Mouse (Mus musculus) A20 (cell line): ENCODE measurements at regions not wholly inside any gene's neighbourhood (a gene's known extent, or its start where the extent isn't known, plus 50 kb on each side); places are given as distances from the start of the nearest gene placed in this dataset.

Experiments used
- DNase-seq: peaks from one replicate; pipeline ENCODE4 v3.0.0-alpha.2; 2011; ENCODE audit warnings: low read depth, low spot score

DNA sequence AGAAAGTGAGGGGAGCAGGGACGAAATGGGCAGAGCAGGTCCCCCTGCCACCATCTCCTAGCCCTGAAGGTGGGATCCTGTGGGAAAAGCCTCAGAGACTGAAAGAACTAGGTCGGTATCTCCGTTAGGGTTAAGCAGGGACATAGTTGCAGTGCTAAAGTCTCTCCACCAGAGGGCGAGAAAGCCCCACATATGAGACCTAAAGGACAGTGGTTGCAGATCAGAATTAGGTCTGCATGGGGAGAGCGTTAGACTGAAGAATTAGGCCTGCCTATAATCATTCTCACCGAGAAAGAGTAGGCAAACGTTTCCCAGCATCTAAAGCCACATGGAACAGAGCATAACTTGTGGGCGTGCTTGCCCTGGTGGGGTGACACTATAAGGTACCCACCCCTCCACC is 97.0 kb upstream of the Podxl start:
- DNase-seq, result peak; percentile 59

- no peak for DNase-seq
Observed at GRCm38 (mm10) chr6:31659901-31660300, 96.1 kb upstream of the Podxl start.

- DNase-seq, result no peak
Observed at GRCm38 (mm10) chr6:31658447-31659199, 94.8 kb upstream of the Podxl start.

DNA sequence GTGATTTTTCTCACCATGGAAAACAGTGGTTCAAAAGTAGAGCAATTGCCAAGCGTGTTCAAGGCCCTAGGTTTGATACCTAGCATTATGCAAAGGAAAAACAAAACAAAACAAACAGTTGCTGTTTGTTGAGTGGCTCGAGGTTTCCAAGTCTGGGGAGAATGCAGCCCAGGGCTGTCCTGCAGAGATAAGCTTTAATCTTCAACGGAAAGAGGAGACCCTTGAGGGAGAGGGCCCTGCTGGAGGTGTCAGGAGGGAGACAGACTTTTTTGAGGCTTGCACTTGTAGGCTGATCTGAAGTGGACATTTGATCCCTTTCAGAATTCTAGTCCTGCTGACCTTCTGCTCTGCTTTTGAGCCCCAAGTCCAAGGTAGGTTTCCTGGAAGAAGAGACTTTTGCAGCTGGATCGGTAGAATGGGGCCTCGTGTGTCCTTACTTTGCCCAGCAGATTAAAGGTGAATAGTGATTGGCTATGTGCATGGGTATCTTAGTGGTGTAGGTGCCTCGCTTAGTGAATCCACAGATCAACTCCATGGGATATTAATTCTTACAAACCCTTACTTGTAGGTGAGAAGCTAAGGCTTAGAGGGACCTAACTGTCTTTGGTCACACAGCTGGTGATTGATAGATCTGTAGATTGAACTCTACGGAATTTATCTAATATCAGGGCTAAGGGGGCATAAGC is 87.2 kb upstream of the Podxl start:
- no peak for DNase-seq

- DNase-seq, result no peak
Observed at GRCm38 (mm10) chr6:31645261-31645660, 81.5 kb upstream of the Podxl start.

DNA sequence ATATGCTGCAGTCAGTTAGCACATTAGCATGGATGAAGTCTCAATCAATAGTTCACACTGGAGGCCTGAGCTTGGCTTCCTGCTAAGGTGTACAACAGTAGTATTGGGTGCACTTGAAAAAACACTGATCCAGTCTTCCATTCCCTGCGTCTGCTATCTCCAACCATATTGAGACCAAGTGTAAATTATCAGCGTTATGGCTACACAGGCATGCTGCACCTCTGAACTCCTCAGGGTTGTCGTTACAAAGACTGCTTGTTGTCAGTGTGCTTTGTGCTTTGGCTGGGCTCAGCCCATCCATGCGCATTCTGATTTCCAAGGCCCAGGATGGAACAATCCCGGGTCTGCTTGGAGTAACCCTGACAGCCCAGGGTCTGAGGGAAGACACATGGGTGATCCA is 80.7 kb upstream of the Podxl start:
- DNase-seq, result no peak

- no peak for DNase-seq
Observed at GRCm38 (mm10) chr6:31642451-31642942, 78.7 kb upstream of the Podxl start.

DNA sequence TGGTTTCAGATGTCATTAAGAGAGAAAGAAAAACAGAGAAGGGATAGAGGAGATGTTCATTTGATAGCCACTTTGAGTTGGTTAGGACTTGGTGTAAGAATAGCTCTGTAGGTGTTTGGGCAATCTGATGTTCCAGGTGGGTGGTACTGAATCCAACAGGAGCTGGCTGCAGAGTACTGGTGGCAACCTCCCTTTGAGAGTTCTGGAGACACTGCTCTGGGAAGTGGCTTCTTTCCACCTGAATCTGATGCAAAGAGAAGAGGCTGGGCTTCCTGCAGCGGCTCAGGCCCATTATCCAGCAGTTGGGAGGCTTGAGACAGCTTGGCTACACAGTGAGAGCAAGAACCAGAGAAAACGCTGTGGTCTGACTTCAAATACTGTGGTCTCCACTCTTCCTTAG is 77.0 kb upstream of the Podxl start:
- DNase-seq, result no peak

- DNase-seq, result peak; percentile 53
Observed at GRCm38 (mm10) chr6:31639460-31639859, 75.7 kb upstream of the Podxl start.

GRCm38 (mm10) chr6:31638434-31639220 is 74.8 kb upstream of the Podxl start:
- no peak for DNase-seq

- DNase-seq, result no peak
Observed at GRCm38 (mm10) chr6:31637371-31638052, 73.7 kb upstream of the Podxl start.

- no peak for DNase-seq
Observed at GRCm38 (mm10) chr6:31636954-31637353, 73.2 kb upstream of the Podxl start.

- peak; percentile 56 for DNase-seq
Observed at GRCm38 (mm10) chr6:31632485-31632884, 68.7 kb upstream of the Podxl start.

DNA sequence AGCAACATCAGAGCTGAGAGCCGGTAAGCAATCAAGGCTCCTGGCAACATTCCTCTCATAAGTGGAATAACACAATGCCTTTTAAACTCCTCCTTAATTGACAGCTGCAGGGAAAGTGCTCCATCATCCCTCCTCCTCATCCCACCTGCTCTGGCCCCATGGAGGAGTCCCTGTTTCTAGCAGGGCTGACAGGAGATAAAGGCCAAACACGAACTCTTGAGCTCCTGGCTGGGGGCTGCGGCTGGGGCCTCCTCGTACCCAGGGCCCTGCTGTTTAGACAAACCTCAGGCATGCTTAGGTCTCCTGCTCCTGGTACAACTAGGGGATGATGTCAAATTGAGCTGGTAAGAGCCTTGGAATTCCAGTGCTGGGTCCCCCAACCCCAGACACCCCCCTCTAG is 66.2 kb upstream of the Podxl start:
- DNase-seq, result no peak

GRCm38 (mm10) chr6:31627912-31628311 is 64.1 kb upstream of the Podxl start:
- DNase-seq, result no peak

- DNase-seq, result no peak
Observed at GRCm38 (mm10) chr6:31625055-31625454, 61.3 kb upstream of the Podxl start.

GRCm38 (mm10) chr6:31624374-31624773 is 60.6 kb upstream of the Podxl start:
- DNase-seq, result no peak

GRCm38 (mm10) chr6:31621023-31621422 is 57.2 kb upstream of the Podxl start:
- no peak for DNase-seq

DNA sequence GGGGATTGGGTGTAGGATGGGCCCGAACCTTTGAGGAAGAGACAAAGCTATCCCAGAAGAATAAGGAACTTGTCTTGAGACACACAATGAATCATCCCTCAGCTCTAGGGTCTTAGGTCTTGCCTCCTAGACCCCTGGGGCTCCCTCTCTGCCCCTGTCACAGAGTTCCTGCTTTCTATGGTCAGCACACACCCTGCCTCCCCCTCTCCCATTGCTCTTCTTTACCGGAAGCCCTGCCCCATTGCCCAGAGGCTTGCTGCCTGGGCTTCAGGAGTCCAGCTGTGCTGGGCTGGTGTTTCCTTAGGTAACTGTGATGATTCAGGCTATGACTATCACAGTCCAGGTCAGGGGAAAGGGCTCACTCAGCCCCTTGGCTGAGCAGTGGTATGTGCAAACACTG is 55.1 kb upstream of the Podxl start:
- DNase-seq, result no peak

DNA sequence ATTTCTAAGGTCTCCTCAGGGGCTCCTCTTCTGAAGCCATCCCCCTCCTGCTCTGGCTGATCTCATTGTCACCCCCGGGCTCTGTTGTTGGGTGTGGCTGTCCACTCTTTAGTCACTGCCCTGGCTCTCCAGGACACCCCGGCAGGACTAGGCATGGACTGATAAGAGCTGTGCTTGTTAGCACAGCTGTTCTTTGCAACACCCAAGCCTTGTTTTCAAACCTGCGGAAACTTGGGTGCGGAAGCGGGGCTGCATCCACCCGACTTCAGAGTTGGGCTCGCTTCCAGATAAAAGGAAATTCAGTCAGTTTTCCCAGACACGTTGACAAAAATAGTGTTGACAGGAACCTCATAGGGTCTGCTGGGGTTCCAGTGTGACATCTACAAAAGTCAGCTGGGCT is 53.6 kb upstream of the Podxl start:
- no peak for DNase-seq

DNA sequence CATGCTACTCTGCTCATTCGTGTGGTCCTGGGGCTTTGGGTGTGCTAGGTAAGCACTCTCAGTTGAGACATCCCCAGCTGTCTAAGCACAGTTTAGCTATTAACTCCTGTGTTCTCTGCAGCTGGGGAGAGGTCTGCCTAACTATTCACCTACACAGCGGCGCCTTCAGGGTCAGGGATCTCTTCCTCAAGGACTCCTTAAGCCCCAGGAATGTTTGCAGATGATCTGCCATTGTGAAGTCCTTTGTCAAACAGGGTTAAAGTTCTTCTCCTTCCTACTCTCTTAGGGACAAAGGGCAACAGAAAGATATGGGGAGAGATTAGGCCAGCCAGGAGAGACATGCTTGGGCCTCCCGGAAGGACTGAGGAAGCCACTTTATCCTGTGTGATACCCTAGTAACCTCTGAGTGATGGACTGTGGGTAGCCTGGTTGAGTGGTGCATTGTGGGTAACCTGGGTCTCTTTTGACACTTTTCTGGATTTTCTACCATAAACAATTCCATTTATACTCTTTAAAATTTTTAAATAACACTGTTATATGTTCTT is 51.7 kb upstream of the Podxl start:
- no peak for DNase-seq
